In genomic region chr3:103766789-103767188, GRCm38 (mm10) we compare ENCODE assay signal across 42 mouse cellular contexts. TPM values are rescaled to one million over a fixed set of nuclear protein-coding genes. Genes with fewer than 3 reads are reported as not detected.
"Had no signal": no experiment of that assay in that cellular context is flagged by ENCODE, and none has a peak within 500 bp of the region (broad histone marks: within the 10 kb centered on the region; RNA-seq: fewer than 3 reads in every experiment).

No protein-coding gene starts in this region.

- ATAC-seq: forebrain, postnatal 0 days; hindbrain, postnatal 0 days; intestine, embryonic 16.5 days; liver, embryonic 12.5 days had no signal

- H3K27me3 ChIP-seq: hindbrain, embryonic 13.5 days; hindbrain, embryonic 15.5 days; kidney, embryonic 15.5 days; limb, embryonic 13.5 days; limb, embryonic 15.5 days; liver, embryonic 12.5 days had no signal

- H3K9me3 ChIP-seq: hindbrain, embryonic 13.5 days; hindbrain, embryonic 15.5 days; kidney, embryonic 15.5 days; limb, embryonic 13.5 days; limb, embryonic 15.5 days; liver, embryonic 12.5 days had no signal

- H3K9ac ChIP-seq: forebrain, postnatal 0 days; hindbrain, embryonic 13.5 days; hindbrain, embryonic 15.5 days; kidney, embryonic 15.5 days; limb, embryonic 13.5 days; limb, embryonic 15.5 days; liver, embryonic 12.5 days; liver, embryonic 14.5 days had no signal

- H3K4me1 ChIP-seq: liver, embryonic 12.5 days had no signal

- DNase-seq: forebrain, postnatal 0 days; gastrocnemius, postnatal 10 days; gastrocnemius, postnatal 25 days; heart, adult 18-20 months; kidney, adult 11 months; kidney, adult 2 months; kidney, adult 9 months; kidney, postnatal 14 days; kidney, postnatal 36 days; layer of hippocampus, adult 9-11 months; layer of hippocampus, postnatal 36 days; left cerebral cortex, postnatal 4 days had no signal

- H3K4me3 ChIP-seq: hindbrain, embryonic 13.5 days; hindbrain, embryonic 15.5 days; kidney, embryonic 15.5 days; limb, embryonic 13.5 days; limb, embryonic 15.5 days; liver, embryonic 12.5 days had no signal

- H3K4me2 ChIP-seq: heart, embryonic 11.5 days; hindbrain, embryonic 13.5 days; hindbrain, embryonic 15.5 days; kidney, embryonic 15.5 days; limb, embryonic 13.5 days; limb, embryonic 15.5 days; liver, embryonic 12.5 days had no signal

- H3K27ac ChIP-seq: hindbrain, embryonic 13.5 days; hindbrain, embryonic 15.5 days; hindbrain, postnatal 0 days; kidney, embryonic 15.5 days; kidney, postnatal 0 days; limb, embryonic 13.5 days; limb, embryonic 15.5 days; liver, embryonic 12.5 days; liver, embryonic 14.5 days had no signal

RNA-seq across cellular contexts. Expression of gene Gm10964, which starts 27.6 kb away (rescaled TPM):
- total RNA-seq: forebrain, postnatal 0 days; gastrocnemius, adult 18-20 months; gastrocnemius, postnatal 10 days; gastrocnemius, postnatal 25 days; heart, adult 18-20 months; heart, postnatal 25 days; hematopoietic stem cell, adult 5-6 weeks; hindbrain, postnatal 0 days; layer of hippocampus, adult 18-20 months; layer of hippocampus, adult 8-10 months; layer of hippocampus, postnatal 14 days; layer of hippocampus, postnatal 36 days; left cerebral cortex, adult 18-20 months; left cerebral cortex, adult 8-10 months; left cerebral cortex, postnatal 10 days; left cerebral cortex, postnatal 25 days; left cerebral cortex, postnatal 4 days; liver, adult 2 months had no signal
- polyA plus RNA-seq: forebrain, postnatal 0 days; gonadal fat pad, adult 2 months; heart, embryonic 11.5 days; heart, embryonic 14.5 days; heart, embryonic 16.5 days; hindbrain, embryonic 11.5 days; hindbrain, embryonic 13.5 days; hindbrain, embryonic 15.5 days; hindbrain, postnatal 0 days; intestine, embryonic 14.5 days; intestine, embryonic 16.5 days; kidney, adult 2 months; kidney, embryonic 15.5 days; kidney, postnatal 0 days; large intestine, adult 2 months; limb, embryonic 11.5 days; limb, embryonic 13.5 days; limb, embryonic 15.5 days; liver, adult 2 months; liver, embryonic 12.5 days; liver, embryonic 14.5 days; liver, embryonic 16.5 days had no signal
